Mouse (Mus musculus): ENCODE measurements around the gene Cyb561d2. TPM values are rescaled to one million over a fixed set of nuclear protein-coding genes. Genes with fewer than 3 reads are reported as not detected.

Gene Cyb561d2
- polyA plus RNA-seq, 1 experiment: 47.7 TPM

- H3K36me3 ChIP-seq (ENCODE audit: control insufficient read depth, insufficient read depth, low read length): no peaks in the 10 kb centered on the region
- no peak overlapping the region for H3K27ac ChIP-seq (ENCODE audit: insufficient read depth, low read depth, low read length)
- H3K4me3 ChIP-seq (ENCODE audit: low read depth, low read length): no peak overlapping the region
- H3K4me1 ChIP-seq (ENCODE audit: control insufficient read depth, insufficient read depth, insufficient read length, low read length): no peaks in the 10 kb centered on the region
- WGBS: 80% methylated on average over 12 of the region's 12 CpGs
- TF ChIP-seq POLR2A (IDR thresholded peaks at IDR 0.05; ENCODE audit: low read depth, low read length): no peak
- TF ChIP-seq CTCF (IDR thresholded peaks at IDR 0.05; ENCODE audit: extremely low read depth, insufficient read length, insufficient replicate concordance, low read depth, low read length): no peak
- H3K27me3 ChIP-seq (ENCODE audit: control insufficient read depth, insufficient read depth, low read length): 0 out of 2 replicates have a peak, but pooled peaks cover 2% of the 10 kb centered on the region
Measured at GRCm38 (mm10) chr9:107502131-107502846, 39.7 kb downstream of the Cyb561d2 start.

GRCm38 (mm10) chr9:107500708-107501286, 41.2 kb downstream of the Cyb561d2 start:
- no peak overlapping the region for H3K4me3 ChIP-seq (ENCODE audit: low read depth, low read length)
- no peaks in the 10 kb centered on the region for H3K4me1 ChIP-seq (ENCODE audit: control insufficient read depth, insufficient read depth, insufficient read length, low read length)
- H3K27me3 ChIP-seq (ENCODE audit: control insufficient read depth, insufficient read depth, low read length): 0 out of 2 replicates have a peak, but pooled peaks cover 2% of the 10 kb centered on the region
- 78% methylated on average over 3 of the region's 3 CpGs for WGBS
- H3K27ac ChIP-seq (ENCODE audit: insufficient read depth, low read depth, low read length): no peak overlapping the region
- TF ChIP-seq CTCF (IDR thresholded peaks at IDR 0.05; ENCODE audit: extremely low read depth, insufficient read length, insufficient replicate concordance, low read depth, low read length) (no peak), POLR2A (IDR thresholded peaks at IDR 0.05; ENCODE audit: low read depth, low read length) (no peak)
- H3K36me3 ChIP-seq (ENCODE audit: control insufficient read depth, insufficient read depth, low read length): no peaks in the 10 kb centered on the region

- no peak overlapping the region for H3K4me3 ChIP-seq (ENCODE audit: low read depth, low read length)
- WGBS: 46% methylated on average over 3 of the region's 3 CpGs
- TF ChIP-seq CTCF (IDR thresholded peaks at IDR 0.05; ENCODE audit: extremely low read depth, insufficient read length, insufficient replicate concordance, low read depth, low read length) (no peak), POLR2A (IDR thresholded peaks at IDR 0.05; ENCODE audit: low read depth, low read length) (no peak)
- 0 out of 2 replicates have a peak, but pooled peaks cover 2% of the 10 kb centered on the region for H3K27me3 ChIP-seq (ENCODE audit: control insufficient read depth, insufficient read depth, low read length)
- H3K27ac ChIP-seq (ENCODE audit: insufficient read depth, low read depth, low read length): no peak overlapping the region
- no peaks in the 10 kb centered on the region for H3K4me1 ChIP-seq (ENCODE audit: control insufficient read depth, insufficient read depth, insufficient read length, low read length)
- no peaks in the 10 kb centered on the region for H3K36me3 ChIP-seq (ENCODE audit: control insufficient read depth, insufficient read depth, low read length)
Measured at GRCm38 (mm10) chr9:107496359-107496758, 45.6 kb downstream of the Cyb561d2 start.

GRCm38 (mm10) chr9:107494238-107494637, 47.8 kb downstream of the Cyb561d2 start:
- Histone ChIP-seq H3K27ac (ENCODE audit: insufficient read depth, low read depth, low read length) (no peak overlapping the region), H3K4me1 (ENCODE audit: control insufficient read depth, insufficient read depth, insufficient read length, low read length) (peaks cover 4% of the 10 kb centered on the region; the same call in 1 of the 2 replicates), H3K36me3 (ENCODE audit: control insufficient read depth, insufficient read depth, low read length) (no peaks in the 10 kb centered on the region), H3K27me3 (ENCODE audit: control insufficient read depth, insufficient read depth, low read length) (0 out of 2 replicates have a peak, but pooled peaks cover 2% of the 10 kb centered on the region), H3K4me3 (ENCODE audit: low read depth, low read length) (no peak overlapping the region)
- TF ChIP-seq POLR2A (IDR thresholded peaks at IDR 0.05; ENCODE audit: low read depth, low read length) (no peak), CTCF (IDR thresholded peaks at IDR 0.05; ENCODE audit: extremely low read depth, insufficient read length, insufficient replicate concordance, low read depth, low read length) (no peak)
- 80% methylated on average over 12 of the region's 12 CpGs for WGBS

- Histone ChIP-seq H3K27me3 (ENCODE audit: control insufficient read depth, insufficient read depth, low read length) (0 out of 2 replicates have a peak, but pooled peaks cover 2% of the 10 kb centered on the region), H3K27ac (ENCODE audit: insufficient read depth, low read depth, low read length) (no peak overlapping the region), H3K36me3 (ENCODE audit: control insufficient read depth, insufficient read depth, low read length) (no peaks in the 10 kb centered on the region), H3K4me1 (ENCODE audit: control insufficient read depth, insufficient read depth, insufficient read length, low read length) (peaks cover 4% of the 10 kb centered on the region; the same call in 1 of the 2 replicates), H3K4me3 (ENCODE audit: low read depth, low read length) (no peak overlapping the region)
- 36% methylated on average over 1 of the region's 1 CpGs for WGBS
- TF ChIP-seq CTCF (IDR thresholded peaks at IDR 0.05; ENCODE audit: extremely low read depth, insufficient read length, insufficient replicate concordance, low read depth, low read length): no peak
- TF ChIP-seq POLR2A (IDR thresholded peaks at IDR 0.05; ENCODE audit: low read depth, low read length): no peak
Measured at GRCm38 (mm10) chr9:107493511-107493910, 48.5 kb downstream of the Cyb561d2 start.

- WGBS: 34% methylated on average over 6 of the region's 6 CpGs
- Histone ChIP-seq H3K27ac (ENCODE audit: insufficient read depth, low read depth, low read length) (no peak overlapping the region), H3K4me1 (ENCODE audit: control insufficient read depth, insufficient read depth, insufficient read length, low read length) (peaks cover 4% of the 10 kb centered on the region; the same call in 1 of the 2 replicates), H3K4me3 (ENCODE audit: low read depth, low read length) (no peak overlapping the region), H3K27me3 (ENCODE audit: control insufficient read depth, insufficient read depth, low read length) (no peaks in the 10 kb centered on the region), H3K36me3 (ENCODE audit: control insufficient read depth, insufficient read depth, low read length) (no peaks in the 10 kb centered on the region)
- TF ChIP-seq CTCF (IDR thresholded peaks at IDR 0.05; ENCODE audit: extremely low read depth, insufficient read length, insufficient replicate concordance, low read depth, low read length): no peak
- TF ChIP-seq POLR2A (IDR thresholded peaks at IDR 0.05; ENCODE audit: low read depth, low read length): no peak
Measured at GRCm38 (mm10) chr9:107490625-107491024, 51.4 kb downstream of the Cyb561d2 start.

- TF ChIP-seq CTCF (IDR thresholded peaks at IDR 0.05; ENCODE audit: extremely low read depth, insufficient read length, insufficient replicate concordance, low read depth, low read length): no peak
- TF ChIP-seq POLR2A (IDR thresholded peaks at IDR 0.05; ENCODE audit: low read depth, low read length): no peak
- Histone ChIP-seq H3K4me1 (ENCODE audit: control insufficient read depth, insufficient read depth, insufficient read length, low read length) (peaks cover 4% of the 10 kb centered on the region; the same call in 1 of the 2 replicates), H3K4me3 (ENCODE audit: low read depth, low read length) (no peak overlapping the region), H3K27ac (ENCODE audit: insufficient read depth, low read depth, low read length) (no peak overlapping the region), H3K27me3 (ENCODE audit: control insufficient read depth, insufficient read depth, low read length) (no peaks in the 10 kb centered on the region), H3K36me3 (ENCODE audit: control insufficient read depth, insufficient read depth, low read length) (no peaks in the 10 kb centered on the region)
- WGBS: 24% methylated on average over 8 of the region's 8 CpGs
Measured at GRCm38 (mm10) chr9:107490146-107490545, 51.8 kb downstream of the Cyb561d2 start.

Other genes starting within 250 kb of the Cyb561d2 start
- 19.1 and 33.6 TPM in 2 replicates for gene Cish, start 246.2 kb downstream of the Cyb561d2 start, polyA plus RNA-seq (2012; rRNA removed)
- gene Hemk1, start 203.8 kb downstream of the Cyb561d2 start, polyA plus RNA-seq (2012; rRNA removed): 9.8 and 9.9 TPM in 2 replicates
- gene 6430571L13Rik, start 201.6 kb downstream of the Cyb561d2 start, polyA plus RNA-seq (2012; rRNA removed): 0.10 and 0.25 TPM in 2 replicates
- 2.9 and 5.3 TPM in 2 replicates for gene Cacna2d2, start 142.6 kb downstream of the Cyb561d2 start, polyA plus RNA-seq (2012; rRNA removed)
- 32.0 and 63.5 TPM in 2 replicates for gene Tmem115, start 8.2 kb downstream of the Cyb561d2 start, polyA plus RNA-seq (2012; rRNA removed)
- 15.6 and 23.3 TPM in 2 replicates for gene Nprl2, start within 50 bp of the Cyb561d2 start, polyA plus RNA-seq (2012; rRNA removed)
- 0.32 and 0.69 TPM in 2 replicates for gene Zmynd10, start 5.1 kb upstream of the Cyb561d2 start, polyA plus RNA-seq (2012; rRNA removed)
- 14.1 and 33.2 TPM in 2 replicates for gene Rassf1, start 9.4 kb upstream of the Cyb561d2 start, polyA plus RNA-seq (2012; rRNA removed)
- gene Tusc2, start 21.1 kb upstream of the Cyb561d2 start, polyA plus RNA-seq (2012; rRNA removed): 38.8 and 49.7 TPM in 2 replicates
- gene Hyal2, start 25.8 kb upstream of the Cyb561d2 start, polyA plus RNA-seq (2012; rRNA removed): 119 and 213 TPM in 2 replicates
- 2.3 and 2.6 TPM in 2 replicates for gene Hyal1, start 34.7 kb upstream of the Cyb561d2 start, polyA plus RNA-seq (2012; rRNA removed)
- 26.3 and 46.3 TPM in 2 replicates for gene Naa80, start 36.7 kb upstream of the Cyb561d2 start, polyA plus RNA-seq (2012; rRNA removed)
- 0.52 and 0.89 TPM in 2 replicates for gene Hyal3, start 38.6 kb upstream of the Cyb561d2 start, polyA plus RNA-seq (2012; rRNA removed)
- gene Ifrd2, start 45.4 kb upstream of the Cyb561d2 start, polyA plus RNA-seq (2012; rRNA removed): 33.2 and 55.4 TPM in 2 replicates
- gene Sema3b, start 67.0 kb upstream of the Cyb561d2 start, polyA plus RNA-seq (2012; rRNA removed): 33.5 and 55.4 TPM in 2 replicates
- 264 and 501 TPM in 2 replicates for gene Gnai2, start 93.2 kb upstream of the Cyb561d2 start, polyA plus RNA-seq (2012; rRNA removed)
- 2.8 and 48.7 TPM in 2 replicates for gene Slc38a3, start 127.3 kb upstream of the Cyb561d2 start, polyA plus RNA-seq (2012; rRNA removed)
- 0.13 and 0.17 TPM in 2 replicates for gene Gnat1, start 137.5 kb upstream of the Cyb561d2 start, polyA plus RNA-seq (2012; rRNA removed)
- 24.2 and 30.7 TPM in 2 replicates for gene Sema3f, start 168.3 kb upstream of the Cyb561d2 start, polyA plus RNA-seq (2012; rRNA removed)
- 18.0 and 48.9 TPM in 2 replicates for gene Rbm5, start 228.8 kb upstream of the Cyb561d2 start, polyA plus RNA-seq (2012; rRNA removed)